Mouse (Mus musculus): Measurements from ENCODE around the gene Shisa7. TPM values are rescaled to one million over a fixed set of nuclear protein-coding genes. Genes with fewer than 3 reads are reported as not detected.

Gene Shisa7
- total and polyA plus RNA-seq, 2 experiments, result under 0.01 to 0.12 TPM

DNA sequence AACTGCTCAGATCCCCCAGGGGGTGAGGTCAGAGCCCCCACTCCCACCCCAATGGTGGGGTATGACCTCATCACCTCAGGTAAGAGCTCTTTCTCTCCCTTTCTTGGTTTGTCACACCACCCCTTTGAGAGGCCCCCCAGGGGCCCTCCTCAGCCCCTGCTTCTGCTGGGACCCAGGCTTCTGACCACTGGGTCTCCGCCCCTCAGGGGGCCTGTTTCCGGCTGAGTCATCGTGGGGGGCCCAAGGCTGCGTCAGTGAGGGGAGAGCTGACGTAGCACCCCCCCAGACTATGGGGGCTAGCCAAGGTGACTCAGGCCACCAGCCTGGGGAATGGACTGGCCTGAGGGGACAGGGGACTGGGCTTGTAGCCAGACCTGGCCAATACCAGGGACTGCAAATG lies 64.6 kb downstream of the Shisa7 start:
- WGBS, result 47% methylated on average over 5 of the region's 5 CpGs
- Histone ChIP-seq H3K79me2 (ENCODE audit: control insufficient read depth, insufficient read depth, low read length) (no peaks in the 10 kb centered on the region), H3K9ac (ENCODE audit: low read depth, low read length) (no peak overlapping the region), H3K4me1 (ENCODE audit: control insufficient read depth, insufficient read depth, low read length) (peaks cover 7% of the 10 kb centered on the region; the same call in 1 of the 2 replicates), H3K4me3 (ENCODE audit: insufficient read depth, low read depth, low read length) (no peak overlapping the region), H3K27me3 (ENCODE audit: control insufficient read depth, insufficient read depth, low read length) (peaks cover 13% of the 10 kb centered on the region; the same call in 1 of the 2 replicates), H3K27ac (replicated peaks; ENCODE audit: insufficient read depth, low read depth, low read length) (no peak overlapping the region), H3K36me3 (ENCODE audit: control insufficient read depth, insufficient read depth, low read length) (no peaks in the 10 kb centered on the region; the same call in 1 of the 2 replicates)
- TF ChIP-seq POLR2A (IDR thresholded peaks at IDR 0.05; ENCODE audit: extremely low read depth, insufficient read depth, low read length) (no peak), CTCF (IDR thresholded peaks at IDR 0.05; ENCODE audit: low read depth, low read length) (no peak)
- no peak for DNase-seq (ENCODE audit: extremely low read depth, low read depth, low spot score)

DNA sequence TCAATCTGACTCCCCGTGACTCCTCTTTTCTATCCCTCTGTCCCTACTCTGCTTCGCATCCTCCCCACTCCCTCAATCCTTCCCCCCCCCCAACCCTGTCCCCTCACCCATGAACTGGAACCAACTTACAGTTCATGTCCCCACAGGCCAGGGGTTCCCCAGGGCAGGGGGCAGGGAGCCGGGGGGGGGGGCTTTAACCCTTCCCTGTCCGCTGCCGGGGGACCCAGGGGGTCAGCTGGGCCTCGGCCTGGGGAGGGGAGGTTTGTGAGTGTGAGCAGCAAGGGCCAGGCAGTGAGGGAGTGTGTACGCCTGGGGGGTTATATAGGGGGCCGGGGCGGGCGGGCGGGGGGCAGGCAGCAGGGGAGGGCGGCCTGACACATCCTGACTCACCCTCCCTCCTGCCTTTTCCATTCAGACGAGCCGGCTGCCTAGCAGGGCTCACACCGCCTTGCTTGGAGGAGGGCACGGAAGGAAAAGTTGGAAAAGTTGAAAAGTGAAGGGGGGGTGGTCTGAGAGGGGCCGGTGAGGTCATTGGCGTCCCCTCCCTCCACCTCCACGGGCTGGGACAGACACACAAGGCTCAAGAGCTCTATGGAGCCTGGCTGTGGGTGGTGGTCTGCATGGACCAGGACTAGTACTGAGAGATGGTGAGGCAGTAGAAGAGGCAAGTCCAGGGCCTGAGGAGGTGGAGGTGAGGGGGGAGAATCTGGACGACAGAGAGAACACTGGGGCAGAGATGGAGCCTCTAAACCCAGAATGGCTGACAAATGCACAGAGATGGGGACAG lies 66.5 kb downstream of the Shisa7 start:
- peaks cover 7% of the 10 kb centered on the region; the same call in 1 of the 2 replicates for H3K4me1 ChIP-seq (ENCODE audit: control insufficient read depth, insufficient read depth, low read length)
- TF ChIP-seq CTCF (IDR thresholded peaks at IDR 0.05; ENCODE audit: low read depth, low read length) (no peak), POLR2A (IDR thresholded peaks at IDR 0.05; ENCODE audit: extremely low read depth, insufficient read depth, low read length) (no peak)
- H3K9ac ChIP-seq (ENCODE audit: low read depth, low read length), result no peak overlapping the region
- no peaks in the 10 kb centered on the region for H3K36me3 ChIP-seq (ENCODE audit: control insufficient read depth, insufficient read depth, low read length)
- H3K27ac ChIP-seq (replicated peaks; ENCODE audit: insufficient read depth, low read depth, low read length), result no peak overlapping the region
- 11% methylated on average over 20 of the region's 20 CpGs for WGBS
- no peaks in the 10 kb centered on the region for H3K79me2 ChIP-seq (ENCODE audit: control insufficient read depth, insufficient read depth, low read length)
- no peak overlapping the region for H3K4me3 ChIP-seq (ENCODE audit: insufficient read depth, low read depth, low read length)
- H3K27me3 ChIP-seq (ENCODE audit: control insufficient read depth, insufficient read depth, low read length), result peaks cover 13% of the 10 kb centered on the region; the same call in 1 of the 2 replicates
- no peak for DNase-seq (ENCODE audit: extremely low read depth, low read depth, low spot score)

DNA sequence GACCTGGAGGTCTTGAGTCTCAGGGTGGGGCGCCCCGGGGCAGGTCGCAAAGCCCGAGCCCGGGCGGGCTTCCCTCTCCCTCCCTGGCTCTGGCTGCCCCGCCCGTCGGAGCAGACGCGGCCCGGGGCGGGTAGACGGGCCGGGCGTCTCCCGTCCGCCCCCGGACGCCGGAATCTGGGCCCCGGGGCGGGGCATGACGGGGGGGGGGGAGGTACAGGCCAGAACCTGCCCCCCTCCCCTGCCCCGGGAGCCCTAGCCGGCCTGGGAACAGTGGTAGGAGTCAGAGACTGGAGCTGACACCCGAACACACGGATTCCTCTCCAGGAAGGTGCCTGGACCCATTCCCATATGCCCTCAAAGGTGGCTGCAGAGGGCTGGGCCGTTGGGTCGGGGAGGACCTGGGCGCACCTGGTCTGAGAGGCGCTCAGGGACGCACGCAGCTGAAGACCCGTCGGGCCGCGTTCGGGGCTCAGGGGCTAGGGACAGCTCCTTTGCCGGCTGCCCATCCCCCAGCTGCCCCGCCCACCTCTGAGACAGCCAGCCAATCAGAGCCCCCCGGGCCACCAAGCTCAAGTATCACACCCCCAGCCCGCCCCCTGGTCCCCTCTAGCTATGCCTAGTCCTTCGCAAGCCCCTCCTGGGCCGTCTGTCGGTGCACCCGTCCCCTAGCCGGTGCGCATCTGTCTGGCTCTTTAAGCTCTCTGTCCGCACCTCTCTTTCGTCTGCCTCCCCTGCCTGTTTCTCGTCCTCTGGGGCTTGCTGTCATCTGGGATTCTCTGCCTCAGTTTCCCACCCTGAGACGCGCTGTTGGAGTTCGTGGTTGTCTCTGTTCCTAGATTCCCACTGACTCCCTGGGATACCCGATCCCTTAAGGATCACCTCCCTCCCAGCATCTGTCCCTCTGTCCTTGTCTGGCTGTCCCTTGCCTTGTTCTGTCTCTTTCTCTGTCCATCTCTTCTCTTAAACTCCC lies 67.3 kb downstream of the Shisa7 start:
- no peak for TF ChIP-seq CTCF (IDR thresholded peaks at IDR 0.05; ENCODE audit: low read depth, low read length)
- TF ChIP-seq POLR2A (IDR thresholded peaks at IDR 0.05; ENCODE audit: extremely low read depth, insufficient read depth, low read length), result no peak
- H3K36me3 ChIP-seq (ENCODE audit: control insufficient read depth, insufficient read depth, low read length), result no peaks in the 10 kb centered on the region
- peak overlapping the region; percentile 64; the same call in 1 of the 2 replicates for H3K4me3 ChIP-seq (ENCODE audit: insufficient read depth, low read depth, low read length)
- peaks cover 13% of the 10 kb centered on the region; the same call in 1 of the 2 replicates for H3K27me3 ChIP-seq (ENCODE audit: control insufficient read depth, insufficient read depth, low read length)
- WGBS, result 3% methylated on average over 45 of the region's 56 CpGs
- H3K9ac ChIP-seq (ENCODE audit: low read depth, low read length), result peak overlapping the region; percentile 49; the same call in 1 of the 2 replicates
- no peak overlapping the region for H3K27ac ChIP-seq (replicated peaks; ENCODE audit: insufficient read depth, low read depth, low read length)
- H3K79me2 ChIP-seq (ENCODE audit: control insufficient read depth, insufficient read depth, low read length), result no peaks in the 10 kb centered on the region
- DNase-seq (ENCODE audit: extremely low read depth, low read depth, low spot score), result no peak
- H3K4me1 ChIP-seq (ENCODE audit: control insufficient read depth, insufficient read depth, low read length), result peaks cover 7% of the 10 kb centered on the region; the same call in 1 of the 2 replicates

DNA sequence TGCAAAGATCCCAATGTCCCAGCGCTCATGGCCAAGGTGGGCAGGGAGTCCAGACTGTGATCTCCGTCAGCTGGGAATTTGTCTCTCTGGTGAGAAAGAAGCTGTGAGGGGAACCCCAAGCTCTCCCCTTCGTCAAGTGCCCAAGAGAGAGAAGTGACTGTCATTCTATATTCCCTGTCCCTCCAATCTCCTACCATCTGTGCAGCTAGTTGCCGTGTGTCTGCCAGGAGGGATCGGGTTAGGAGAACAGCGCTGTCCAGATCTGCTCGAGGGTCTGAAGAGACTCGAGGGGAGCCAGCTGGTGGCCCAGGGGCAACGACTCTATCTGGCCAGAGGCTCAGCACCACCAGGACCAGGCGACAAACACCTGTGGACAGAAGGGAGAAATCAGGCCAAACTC lies 68.4 kb downstream of the Shisa7 start:
- DNase-seq (ENCODE audit: extremely low read depth, low read depth, low spot score), result no peak
- Histone ChIP-seq H3K79me2 (ENCODE audit: control insufficient read depth, insufficient read depth, low read length) (no peaks in the 10 kb centered on the region), H3K27me3 (ENCODE audit: control insufficient read depth, insufficient read depth, low read length) (peaks cover 13% of the 10 kb centered on the region; the same call in 1 of the 2 replicates), H3K4me3 (ENCODE audit: insufficient read depth, low read depth, low read length) (no peak overlapping the region), H3K9ac (ENCODE audit: low read depth, low read length) (no peak overlapping the region), H3K4me1 (ENCODE audit: control insufficient read depth, insufficient read depth, low read length) (peaks cover 7% of the 10 kb centered on the region; the same call in 1 of the 2 replicates), H3K27ac (replicated peaks; ENCODE audit: insufficient read depth, low read depth, low read length) (no peak overlapping the region), H3K36me3 (ENCODE audit: control insufficient read depth, insufficient read depth, low read length) (no peaks in the 10 kb centered on the region)
- no peak for TF ChIP-seq POLR2A (IDR thresholded peaks at IDR 0.05; ENCODE audit: extremely low read depth, insufficient read depth, low read length)
- 63% methylated on average over 10 of the region's 10 CpGs for WGBS

Other genes with a start within 250 kb of the Shisa7 start
Only the 30 nearest of the 33 such genes appear.
- gene Tmem86b, start 213.3 kb downstream of the Shisa7 start, total RNA-seq (2014; rRNA removed), result 39.5 and 55.7 TPM in 2 replicates
- 404 and 475 TPM in 2 replicates for gene Tmem86b, start 213.3 kb downstream of the Shisa7 start, polyA plus RNA-seq (2012; rRNA removed)
- gene Ppp6r1, start 185.7 kb downstream of the Shisa7 start, total RNA-seq (2014; rRNA removed), result 47.6 and 54.2 TPM in 2 replicates
- 77.5 and 79.2 TPM in 2 replicates for gene Ppp6r1, start 185.7 kb downstream of the Shisa7 start, polyA plus RNA-seq (2012; rRNA removed)
- 18.2 and 25.5 TPM in 2 replicates for gene Hspbp1, start 159.6 kb downstream of the Shisa7 start, total RNA-seq (2014; rRNA removed)
- 27.3 and 30.6 TPM in 2 replicates for gene Hspbp1, start 159.6 kb downstream of the Shisa7 start, polyA plus RNA-seq (2012; rRNA removed)
- gene Brsk1, start 154.1 kb downstream of the Shisa7 start, total RNA-seq (2014; rRNA removed), result 0.07 and 0.09 TPM in 2 replicates
- 0.27 and 0.40 TPM in 2 replicates for gene Brsk1, start 154.1 kb downstream of the Shisa7 start, polyA plus RNA-seq (2012; rRNA removed)
- gene Tmem150b, start 119.4 kb downstream of the Shisa7 start, total RNA-seq (2014; rRNA removed), result 0.07 and 0.28 TPM in 2 replicates
- gene Tmem150b, start 119.4 kb downstream of the Shisa7 start, polyA plus RNA-seq (2012; rRNA removed), result 0.19 and 0.44 TPM in 2 replicates
- 7.8 and 9.5 TPM in 2 replicates for gene Kmt5c, start 104.6 kb downstream of the Shisa7 start, total RNA-seq (2014; rRNA removed)
- gene Kmt5c, start 104.6 kb downstream of the Shisa7 start, polyA plus RNA-seq (2012; rRNA removed), result 23.5 and 35.1 TPM in 2 replicates
- gene Cox6b2, start 91.6 kb downstream of the Shisa7 start, total RNA-seq (2014; rRNA removed), result not detected in 2 replicates
- gene Cox6b2, start 91.6 kb downstream of the Shisa7 start, polyA plus RNA-seq (2012; rRNA removed), result 0.67 and 1.3 TPM in 2 replicates
- not detected in 2 replicates for gene Fam71e2, start 73.4 kb downstream of the Shisa7 start, total RNA-seq (2014; rRNA removed)
- not detected in 2 replicates for gene Fam71e2, start 73.4 kb downstream of the Shisa7 start, polyA plus RNA-seq (2012; rRNA removed)
- gene Il11, start 61.8 kb downstream of the Shisa7 start, total RNA-seq (2014; rRNA removed), result not detected in 2 replicates
- gene Il11, start 61.8 kb downstream of the Shisa7 start, polyA plus RNA-seq (2012; rRNA removed), result 0.09 TPM in 1 of 2 replicates, not detected in the other
- not detected in 2 replicates for gene Tmem190, start 61.8 kb downstream of the Shisa7 start, total RNA-seq (2014; rRNA removed)
- gene Tmem190, start 61.8 kb downstream of the Shisa7 start, polyA plus RNA-seq (2012; rRNA removed), result not detected in 2 replicates
- 16.4 and 17.3 TPM in 2 replicates for gene Tmem238, start 55.0 kb downstream of the Shisa7 start, total RNA-seq (2014; rRNA removed)
- 73.2 and 92.1 TPM in 2 replicates for gene Tmem238, start 55.0 kb downstream of the Shisa7 start, polyA plus RNA-seq (2012; rRNA removed)
- gene Rpl28, start 51.8 kb downstream of the Shisa7 start, total RNA-seq (2014; rRNA removed), result 58.4 and 69.2 TPM in 2 replicates
- gene Rpl28, start 51.8 kb downstream of the Shisa7 start, polyA plus RNA-seq (2012; rRNA removed), result 211 and 226 TPM in 2 replicates
- 22.4 and 24.2 TPM in 2 replicates for gene Ube2s, start 32.1 kb downstream of the Shisa7 start, total RNA-seq (2014; rRNA removed)
- 45.9 and 74.3 TPM in 2 replicates for gene Ube2s, start 32.1 kb downstream of the Shisa7 start, polyA plus RNA-seq (2012; rRNA removed)
- gene Isoc2b, start 25.6 kb upstream of the Shisa7 start, total RNA-seq (2014; rRNA removed), result 23.6 and 40.2 TPM in 2 replicates
- 24.0 and 34.6 TPM in 2 replicates for gene Isoc2b, start 25.6 kb upstream of the Shisa7 start, polyA plus RNA-seq (2012; rRNA removed)
- gene Isoc2a, start 32.5 kb upstream of the Shisa7 start, total RNA-seq (2014; rRNA removed), result 54.3 and 63.5 TPM in 2 replicates
- 103 and 110 TPM in 2 replicates for gene Isoc2a, start 32.5 kb upstream of the Shisa7 start, polyA plus RNA-seq (2012; rRNA removed)
- gene Gm36210, start 61.8 kb upstream of the Shisa7 start, total RNA-seq (2014; rRNA removed), result not detected in 2 replicates
- gene Gm36210, start 61.8 kb upstream of the Shisa7 start, polyA plus RNA-seq (2012; rRNA removed), result 0.13 TPM in 1 of 2 replicates, not detected in the other
- 0.55 and 0.74 TPM in 2 replicates for gene Zfp628, start 70.5 kb upstream of the Shisa7 start, total RNA-seq (2014; rRNA removed)
- gene Zfp628, start 70.5 kb upstream of the Shisa7 start, polyA plus RNA-seq (2012; rRNA removed), result 6.2 and 8.3 TPM in 2 replicates
- gene Nat14, start 77.3 kb upstream of the Shisa7 start, total RNA-seq (2014; rRNA removed), result 0.20 and 0.28 TPM in 2 replicates
- 0.66 and 0.75 TPM in 2 replicates for gene Nat14, start 77.3 kb upstream of the Shisa7 start, polyA plus RNA-seq (2012; rRNA removed)
- gene Ssc5d, start 81.1 kb upstream of the Shisa7 start, total RNA-seq (2014; rRNA removed), result 0.07 and 0.18 TPM in 2 replicates
- 0.14 and 0.26 TPM in 2 replicates for gene Ssc5d, start 81.1 kb upstream of the Shisa7 start, polyA plus RNA-seq (2012; rRNA removed)
- not detected in 2 replicates for gene Sbk2, start 119.7 kb upstream of the Shisa7 start, total RNA-seq (2014; rRNA removed)
- gene Sbk2, start 119.7 kb upstream of the Shisa7 start, polyA plus RNA-seq (2012; rRNA removed), result 0.12 TPM in 1 of 2 replicates, not detected in the other
- not detected in 2 replicates for gene Sbk3, start 126.5 kb upstream of the Shisa7 start, total RNA-seq (2014; rRNA removed)
- gene Sbk3, start 126.5 kb upstream of the Shisa7 start, polyA plus RNA-seq (2012; rRNA removed), result not detected in 2 replicates
- 1.2 TPM in 2 replicates for gene Zfp579, start 151.5 kb upstream of the Shisa7 start, total RNA-seq (2014; rRNA removed)
- gene Zfp579, start 151.5 kb upstream of the Shisa7 start, polyA plus RNA-seq (2012; rRNA removed), result 10.8 and 13.0 TPM in 2 replicates
- 6.7 and 10.7 TPM in 2 replicates for gene Zfp524, start 169.7 kb upstream of the Shisa7 start, total RNA-seq (2014; rRNA removed)
- 38.3 and 41.1 TPM in 2 replicates for gene Zfp524, start 169.7 kb upstream of the Shisa7 start, polyA plus RNA-seq (2012; rRNA removed)
- 6.2 and 6.8 TPM in 2 replicates for gene Fiz1, start 170.0 kb upstream of the Shisa7 start, total RNA-seq (2014; rRNA removed)
- 18.0 and 19.3 TPM in 2 replicates for gene Fiz1, start 170.0 kb upstream of the Shisa7 start, polyA plus RNA-seq (2012; rRNA removed)
- 0.55 and 1.1 TPM in 2 replicates for gene Gm44973, start 170.8 kb upstream of the Shisa7 start, total RNA-seq (2014; rRNA removed)
- not detected in 2 replicates for gene Gm44973, start 170.8 kb upstream of the Shisa7 start, polyA plus RNA-seq (2012; rRNA removed)
- gene Zfp865, start 175.7 kb upstream of the Shisa7 start, total RNA-seq (2014; rRNA removed), result 4.1 and 4.3 TPM in 2 replicates
- gene Zfp865, start 175.7 kb upstream of the Shisa7 start, polyA plus RNA-seq (2012; rRNA removed), result 11.2 and 14.6 TPM in 2 replicates
- 0.20 and 0.28 TPM in 2 replicates for gene Ccdc106, start 175.9 kb upstream of the Shisa7 start, total RNA-seq (2014; rRNA removed)
- gene Ccdc106, start 175.9 kb upstream of the Shisa7 start, polyA plus RNA-seq (2012; rRNA removed), result 0.30 and 0.35 TPM in 2 replicates
- 0.28 TPM in 1 of 2 replicates, not detected in the other for gene 4632433K11Rik, start 189.4 kb upstream of the Shisa7 start, total RNA-seq (2014; rRNA removed)
- not detected in 2 replicates for gene 4632433K11Rik, start 189.4 kb upstream of the Shisa7 start, polyA plus RNA-seq (2012; rRNA removed)
- gene Zfp784, start 193.8 kb upstream of the Shisa7 start, total RNA-seq (2014; rRNA removed), result 2.4 and 2.8 TPM in 2 replicates
- gene Zfp784, start 193.8 kb upstream of the Shisa7 start, polyA plus RNA-seq (2012; rRNA removed), result 2.7 and 2.9 TPM in 2 replicates
- 0.18 and 0.20 TPM in 2 replicates for gene Zfp580, start 206.8 kb upstream of the Shisa7 start, total RNA-seq (2014; rRNA removed)
- 1.9 and 2.2 TPM in 2 replicates for gene Zfp580, start 206.8 kb upstream of the Shisa7 start, polyA plus RNA-seq (2012; rRNA removed)